Mouse (Mus musculus): ENCODE data around the gene Susd3. TPM values are rescaled to one million over a fixed set of nuclear protein-coding genes. Genes with fewer than 3 reads are reported as not detected.

The Susd3 gene
- polyA plus RNA-seq, 1 experiment from 2014 or later, result 17.9 TPM

Other genes starting within 250 kb of the Susd3 start
- not detected in 3 replicates for gene Wnk2, start 100.7 kb downstream of the Susd3 start, polyA plus RNA-seq (2018)
- gene Ninj1, start 61.2 kb downstream of the Susd3 start, polyA plus RNA-seq (2018), result 275 to 508 TPM (median 332 TPM) in 3 replicates
- gene Card19, start 32.7 kb downstream of the Susd3 start, polyA plus RNA-seq (2018), result 133 to 174 TPM (median 144 TPM) in 3 replicates
- gene Fgd3, start 71.6 kb upstream of the Susd3 start, polyA plus RNA-seq (2018), result 14.8 to 24.2 TPM (median 22.8 TPM) in 3 replicates
- gene Bicd2, start 92.9 kb upstream of the Susd3 start, polyA plus RNA-seq (2018), result 24.3 to 34.5 TPM (median 30.4 TPM) in 3 replicates
- 3.2 to 6.3 TPM (median 3.4 TPM) in 3 replicates for gene Ippk, start 172.5 kb upstream of the Susd3 start, polyA plus RNA-seq (2018)
- gene Tes3-ps, start 244.6 kb upstream of the Susd3 start, polyA plus RNA-seq (2018), result 0.27 to 0.37 TPM (median 0.32 TPM) in 3 replicates

Measured in macrophage (primary cell).